Mouse (Mus musculus): Measurements from ENCODE around the gene Ptpn14.

Gene Ptpn14

DNA sequence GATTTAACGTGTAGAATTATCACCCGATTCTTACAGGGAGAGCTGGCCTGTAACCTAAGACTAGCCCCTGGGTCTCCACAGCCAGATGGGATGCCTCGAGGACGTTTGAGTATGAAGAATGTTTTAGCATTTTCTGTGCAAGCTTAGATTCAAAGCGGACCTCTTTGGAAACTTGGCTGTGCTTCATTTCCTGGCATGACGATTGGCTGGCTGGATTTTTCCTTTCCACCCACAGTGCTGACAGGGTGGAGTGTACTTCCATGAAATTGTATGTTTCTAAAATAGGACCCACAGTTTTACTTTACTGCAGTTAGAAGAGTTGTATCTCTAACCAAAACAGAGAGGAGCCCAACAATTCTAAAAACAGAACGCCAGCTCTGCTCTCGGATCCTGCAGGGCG, 89.7 kb downstream of the Ptpn14 start:
- DNase-seq: peak; percentile 28

DNA sequence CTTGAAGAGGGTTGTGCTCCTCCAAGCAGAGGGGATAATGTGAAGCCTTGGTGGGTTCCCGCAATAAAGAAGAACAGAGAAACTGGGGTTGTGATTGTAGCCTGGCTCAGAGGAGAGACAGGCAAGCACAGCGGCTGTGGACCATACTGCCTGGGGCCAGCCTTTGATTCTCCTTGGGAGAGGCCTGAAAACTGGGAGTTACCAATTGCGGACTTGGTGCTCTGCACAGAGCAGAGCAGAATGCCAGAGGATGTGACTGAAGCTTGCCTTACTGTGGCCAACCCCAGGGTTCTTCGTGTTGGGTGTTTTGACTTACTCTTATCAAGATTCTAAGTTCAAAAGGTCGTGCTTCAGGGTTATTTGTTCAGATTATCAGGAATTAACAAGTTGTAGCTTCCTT, 92.0 kb downstream of the Ptpn14 start:
- DNase-seq: no peak

DNA sequence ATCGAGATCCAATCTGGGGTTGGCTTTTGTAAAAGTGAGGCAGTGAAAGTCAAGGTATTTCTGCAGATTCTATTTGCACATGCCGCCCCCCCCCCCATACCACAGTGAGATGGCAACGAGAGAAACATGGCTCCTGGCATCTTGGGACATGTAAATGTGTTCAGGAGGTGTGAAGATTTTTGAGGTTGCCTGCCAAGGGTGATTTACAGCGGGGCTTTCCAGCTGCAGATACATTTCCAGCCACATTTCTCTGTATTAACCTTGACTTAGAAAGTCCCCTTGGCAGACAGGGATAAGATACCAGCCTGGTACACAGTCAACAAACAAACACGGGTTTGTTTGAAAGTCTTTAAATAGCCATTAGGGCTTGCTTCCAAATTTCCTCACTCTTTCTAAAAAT, 96.4 kb downstream of the Ptpn14 start:
- no peak for DNase-seq

DNA sequence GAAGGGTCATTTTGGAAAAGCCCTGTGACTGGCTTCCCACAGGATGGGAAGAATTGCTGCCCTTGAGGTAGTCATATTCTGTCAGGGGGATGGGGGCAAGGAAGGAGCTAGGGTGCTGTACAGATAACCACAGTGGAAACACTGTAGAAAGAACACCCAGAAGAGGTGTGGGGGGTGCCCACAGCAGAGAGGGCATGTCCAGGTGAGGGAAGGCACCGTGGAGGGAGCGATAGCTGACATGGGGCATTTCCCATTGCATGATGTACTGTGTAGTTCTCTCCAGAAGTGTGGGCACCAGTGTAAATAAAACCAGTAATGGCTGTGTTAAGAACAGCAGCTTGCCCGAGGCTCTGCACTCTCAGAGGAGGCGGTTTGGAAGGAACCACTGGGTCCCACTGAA, 102.3 kb downstream of the Ptpn14 start:
- no peak for DNase-seq

DNA sequence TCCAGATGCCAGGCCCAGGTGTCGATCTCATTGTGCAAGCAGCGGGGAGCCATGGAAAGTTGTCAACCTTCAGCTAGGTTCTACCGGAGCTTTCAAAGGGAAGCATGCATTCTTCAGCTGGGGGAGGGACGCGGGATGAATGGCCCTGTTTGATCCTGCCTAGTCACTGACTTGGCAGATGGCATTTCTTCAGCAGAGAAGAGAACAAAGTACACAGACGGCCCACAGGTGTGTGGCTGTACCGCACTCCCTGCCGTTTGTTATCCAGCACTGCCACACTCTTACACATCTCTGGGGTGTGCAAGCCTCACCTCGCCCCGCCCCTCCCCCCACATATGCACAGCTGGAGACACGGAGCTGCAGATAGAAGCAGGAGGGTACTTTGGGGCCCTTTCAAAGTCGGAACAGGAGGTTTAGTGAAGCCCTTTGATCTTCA, 102.7 kb downstream of the Ptpn14 start:
- peak; percentile 23 for DNase-seq

DNA sequence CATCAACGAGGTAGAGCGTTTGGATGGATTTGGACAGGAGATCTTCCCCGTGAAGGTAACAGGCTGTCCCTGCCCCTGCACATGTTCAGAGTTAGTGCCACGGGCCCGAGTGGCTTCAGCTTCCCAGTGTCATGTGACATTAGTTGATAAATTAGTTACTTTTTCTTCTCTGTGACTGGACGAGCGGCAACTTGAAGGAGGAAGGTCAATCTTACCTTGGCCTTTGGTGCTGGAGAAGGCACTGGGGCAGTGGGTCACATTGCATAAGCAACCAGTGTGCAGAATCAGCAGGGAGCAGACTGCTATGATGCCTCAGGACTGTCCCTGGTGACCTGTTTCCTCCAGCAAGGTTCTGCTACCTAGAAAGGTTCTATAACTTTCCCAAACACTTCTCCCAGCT, 105.3 kb downstream of the Ptpn14 start:
- DNase-seq: no peak

DNA sequence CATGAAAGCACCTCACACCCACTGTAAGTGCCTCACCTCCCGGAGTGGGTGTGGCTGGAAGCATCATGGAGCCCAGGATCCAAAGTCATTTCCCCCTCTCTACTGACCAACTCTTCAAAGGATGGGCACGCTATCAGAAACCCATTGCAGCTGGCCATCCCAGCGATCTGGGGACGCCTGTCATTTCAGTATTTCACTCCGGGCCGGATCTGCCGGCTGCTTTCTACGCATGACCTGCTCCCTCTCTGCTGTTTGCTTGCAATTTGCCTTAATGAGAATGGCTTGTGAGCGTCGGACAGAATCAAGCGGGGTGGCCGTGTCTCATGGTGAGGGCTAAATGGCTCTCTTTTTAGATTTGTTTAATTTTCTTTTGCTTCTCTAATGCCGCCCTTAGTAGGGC, 106.1 kb downstream of the Ptpn14 start:
- no peak for DNase-seq

DNA sequence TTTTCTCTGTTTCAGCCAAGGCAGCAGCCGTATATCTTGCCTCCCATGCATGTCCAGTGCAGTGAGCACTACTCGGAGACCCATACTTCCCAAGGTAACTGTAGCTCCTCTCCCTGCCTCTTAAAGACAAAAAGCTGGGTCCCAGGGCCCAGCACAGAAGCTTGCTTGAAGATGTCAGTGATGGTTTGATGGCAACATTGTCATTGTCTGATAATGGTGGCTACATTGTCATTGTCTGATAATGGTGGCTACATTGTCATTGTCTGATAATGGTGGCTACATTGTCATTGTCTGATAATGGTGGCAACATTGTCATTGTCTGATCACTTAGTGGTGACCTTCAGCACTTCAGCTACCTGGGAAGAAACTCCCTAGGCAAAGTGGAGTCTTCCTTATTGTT, 118.3 kb downstream of the Ptpn14 start:
- no peak for DNase-seq

DNA sequence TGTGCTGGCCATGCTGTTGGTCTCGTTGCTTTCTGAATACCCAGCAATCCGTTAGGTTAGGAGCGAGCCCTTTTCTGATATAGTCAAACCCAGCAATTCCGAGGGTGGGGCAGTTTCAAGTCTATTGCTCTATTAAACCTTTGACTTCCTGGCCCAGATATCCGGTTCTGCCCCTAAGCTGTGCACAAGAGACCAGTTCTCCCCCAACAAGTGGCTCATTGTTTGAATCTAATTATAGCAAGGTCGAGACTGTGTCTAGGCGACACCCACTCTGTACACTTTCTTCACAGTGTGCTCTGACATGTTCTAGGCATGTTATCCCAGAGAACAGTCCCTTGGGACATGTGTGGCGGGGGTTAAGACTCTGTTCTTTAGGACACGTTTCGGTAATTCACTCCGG, 121.5 kb downstream of the Ptpn14 start:
- no peak for DNase-seq

DNA sequence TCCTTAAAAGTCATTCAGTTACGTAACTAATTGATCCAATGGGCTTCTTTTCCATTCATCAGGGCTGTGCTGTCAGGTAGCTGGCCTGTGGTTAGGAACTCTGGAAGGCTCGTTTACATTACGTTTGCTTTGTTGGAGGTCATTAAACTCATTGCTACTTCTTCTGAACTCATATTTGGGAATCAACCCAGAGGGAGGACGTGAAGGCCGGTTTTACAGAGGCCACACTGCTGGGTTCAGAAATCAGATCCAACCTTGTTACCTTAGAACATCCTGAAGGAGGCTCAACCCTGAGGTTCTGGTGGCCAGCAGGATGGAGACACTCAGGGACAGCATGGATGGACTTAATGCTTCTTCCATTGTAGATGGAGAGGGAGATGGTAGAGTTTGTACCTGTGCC, 124.0 kb downstream of the Ptpn14 start:
- DNase-seq: no peak

DNA sequence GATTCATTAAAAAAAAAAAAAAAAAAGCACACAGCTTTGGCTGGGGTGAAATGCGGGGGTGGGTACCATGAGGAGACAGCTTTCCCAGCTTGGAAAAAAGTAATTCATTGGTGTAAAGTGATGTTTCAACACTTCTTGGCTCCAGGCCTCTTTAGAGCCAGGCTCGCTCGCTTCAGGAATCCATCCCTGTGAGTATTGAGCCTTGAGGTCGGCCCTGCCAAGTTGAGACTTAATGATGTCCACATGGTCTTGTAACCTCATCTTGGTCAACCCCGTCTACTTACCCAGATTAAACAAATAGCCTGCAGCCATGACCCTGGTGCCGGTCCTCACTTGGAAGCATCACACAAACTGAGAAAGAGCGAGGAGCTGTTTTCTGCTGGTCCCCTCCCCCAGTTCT, 124.4 kb downstream of the Ptpn14 start:
- DNase-seq: no peak

DNA sequence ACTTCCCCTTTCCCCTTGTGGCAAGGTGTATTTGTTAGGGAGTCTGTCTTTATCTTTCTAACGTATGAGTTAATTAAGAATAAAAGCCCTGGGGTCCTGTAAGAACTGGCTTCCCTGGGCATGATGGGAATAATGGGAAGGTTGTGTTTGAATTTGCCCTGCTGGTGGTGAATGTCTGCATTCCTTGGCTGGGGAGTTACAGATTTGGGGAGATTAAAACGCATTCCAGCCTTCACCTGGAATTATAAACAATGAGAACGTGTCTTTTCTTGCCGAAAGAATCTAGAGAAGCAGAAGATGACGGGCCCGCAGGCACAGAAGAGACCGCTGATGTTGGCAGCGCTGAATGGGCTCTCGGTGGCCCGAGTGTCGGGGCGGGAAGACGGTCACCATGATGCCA, 126.6 kb downstream of the Ptpn14 start:
- DNase-seq: no peak

DNA sequence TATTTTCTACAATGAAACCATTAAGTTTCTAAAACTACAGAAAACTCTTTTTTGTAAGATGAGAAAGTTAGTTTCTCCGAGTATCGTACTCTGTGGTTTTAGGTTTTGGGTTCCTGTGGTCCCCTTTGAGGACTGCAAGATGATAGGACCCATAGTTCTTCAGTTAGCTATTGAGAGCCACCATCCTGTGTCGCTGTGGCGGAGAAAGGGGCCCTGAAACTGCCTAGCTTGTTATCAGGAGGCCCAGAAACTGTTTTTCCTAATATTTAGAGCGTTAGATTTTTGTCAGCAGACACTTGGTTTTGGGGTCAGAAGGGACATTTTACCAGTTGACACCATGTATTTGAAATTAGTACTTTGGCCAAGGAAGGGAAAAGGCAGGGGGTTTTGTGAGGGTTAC, 127.7 kb downstream of the Ptpn14 start:
- DNase-seq: no peak

DNA sequence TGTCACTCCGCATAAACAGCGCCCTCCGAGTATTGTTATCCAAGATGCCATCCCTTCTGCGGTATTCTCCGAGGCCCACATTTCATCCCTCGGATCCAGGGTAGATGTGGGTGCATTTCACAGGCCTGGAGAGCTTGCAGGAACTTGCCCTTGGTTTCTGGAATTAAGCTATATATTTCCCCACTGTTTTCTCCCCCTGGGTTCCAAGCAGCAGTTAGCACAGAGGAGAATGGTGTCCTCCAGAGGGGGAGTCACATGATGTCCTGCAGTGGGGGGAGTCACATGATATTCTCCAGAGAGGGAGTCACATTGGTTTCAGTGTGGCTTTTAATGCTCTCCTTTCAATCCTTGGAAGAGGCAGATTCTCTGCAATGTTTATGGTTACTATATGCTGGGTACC, 130.3 kb downstream of the Ptpn14 start:
- DNase-seq: no peak

DNA sequence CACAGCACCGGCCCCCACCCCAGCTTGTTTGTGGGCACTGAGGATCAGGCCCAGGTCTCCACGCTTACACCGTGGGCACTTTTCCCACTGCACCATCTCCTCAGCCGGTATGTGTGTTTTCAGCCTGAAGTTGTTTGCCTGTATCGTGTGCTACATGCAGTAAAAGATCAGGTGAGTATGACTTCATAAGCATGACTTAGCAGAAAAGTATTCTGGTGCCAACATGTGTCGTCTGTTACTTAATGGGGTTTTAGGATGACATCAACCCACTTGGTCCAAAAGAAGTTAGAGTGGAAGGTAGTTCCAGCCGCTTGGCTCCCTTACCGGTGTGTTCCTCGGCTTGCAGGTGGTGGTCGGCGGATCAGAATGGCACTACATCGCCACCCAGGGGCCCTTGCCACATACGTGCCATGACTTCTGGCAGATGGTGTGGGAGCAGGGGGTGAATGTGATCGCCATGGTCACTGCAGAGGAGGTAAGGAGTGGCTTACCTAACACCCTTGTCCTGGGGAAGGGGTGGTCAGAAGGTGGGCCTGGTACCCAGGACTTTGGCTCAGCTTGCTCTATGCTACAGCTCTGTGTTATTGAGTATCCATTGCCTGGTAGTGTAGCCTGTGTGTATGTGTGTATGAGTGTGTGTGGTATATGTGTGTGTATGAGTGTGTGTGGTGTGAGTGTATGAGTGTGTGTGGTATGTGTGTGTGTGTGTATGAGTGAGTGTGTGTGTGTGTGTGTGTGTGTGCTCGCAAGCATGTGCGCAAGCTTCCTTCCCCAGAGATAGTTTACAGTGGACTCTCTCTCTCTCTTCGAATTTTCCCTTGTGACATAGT, 132.3 kb downstream of the Ptpn14 start:
- DNase-seq: no peak

DNA sequence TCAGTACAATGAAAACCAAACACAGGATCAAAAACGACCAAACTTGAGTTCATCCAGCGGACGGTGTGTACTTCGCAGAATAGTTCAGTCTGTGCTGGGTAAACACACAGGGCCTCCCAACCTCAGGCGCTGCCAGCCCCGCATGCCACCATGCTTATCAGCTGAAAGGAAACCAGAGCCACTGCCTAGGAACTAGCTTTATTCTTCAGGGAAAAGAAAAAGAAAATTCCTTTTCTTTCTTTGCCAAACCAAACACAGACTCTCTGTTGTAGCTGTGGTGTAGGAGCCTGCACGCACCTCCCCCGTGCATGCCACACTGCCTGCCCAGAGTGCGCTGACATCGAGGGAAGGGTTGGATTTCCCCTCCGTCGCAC, 132.9 kb downstream of the Ptpn14 start:
- no peak for DNase-seq

DNA sequence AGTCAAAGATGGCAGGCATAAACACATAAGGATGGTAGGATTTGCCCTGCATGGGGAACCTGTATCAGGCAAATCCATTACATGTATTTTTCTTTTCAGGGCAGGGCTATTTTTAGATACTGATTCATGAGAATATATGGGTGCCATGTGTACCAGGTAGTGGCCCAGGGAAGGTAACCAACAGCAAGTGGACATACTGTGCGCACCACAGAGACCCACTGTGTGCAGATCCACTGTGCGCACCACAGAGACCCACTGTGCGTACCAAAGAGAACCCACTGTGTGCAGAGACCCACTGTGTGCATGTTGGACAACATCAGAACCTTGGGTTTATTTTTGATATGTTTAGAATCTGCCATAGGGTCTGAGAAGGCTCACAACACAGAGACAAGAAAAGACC, 135.7 kb downstream of the Ptpn14 start:
- no peak for DNase-seq

DNA sequence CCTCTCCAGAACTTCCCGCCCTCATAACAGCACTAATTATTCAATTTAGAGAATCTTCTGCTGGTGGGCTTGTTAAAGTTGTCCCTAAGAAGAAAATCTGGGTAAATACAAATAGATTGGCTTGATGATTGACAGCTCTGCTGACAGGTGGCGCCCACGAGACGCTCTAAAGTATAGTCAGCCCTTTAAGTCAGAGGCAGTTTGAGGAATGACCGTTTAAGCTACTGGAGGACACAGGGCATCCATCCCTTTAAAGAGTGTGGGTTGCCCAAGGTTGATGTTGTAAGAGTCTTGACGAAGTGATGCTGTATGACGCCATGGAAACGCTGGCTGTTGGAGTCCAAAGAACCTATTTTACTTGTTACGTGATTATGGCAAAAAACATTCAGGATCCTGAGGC, 136.2 kb downstream of the Ptpn14 start:
- DNase-seq: no peak

DNA sequence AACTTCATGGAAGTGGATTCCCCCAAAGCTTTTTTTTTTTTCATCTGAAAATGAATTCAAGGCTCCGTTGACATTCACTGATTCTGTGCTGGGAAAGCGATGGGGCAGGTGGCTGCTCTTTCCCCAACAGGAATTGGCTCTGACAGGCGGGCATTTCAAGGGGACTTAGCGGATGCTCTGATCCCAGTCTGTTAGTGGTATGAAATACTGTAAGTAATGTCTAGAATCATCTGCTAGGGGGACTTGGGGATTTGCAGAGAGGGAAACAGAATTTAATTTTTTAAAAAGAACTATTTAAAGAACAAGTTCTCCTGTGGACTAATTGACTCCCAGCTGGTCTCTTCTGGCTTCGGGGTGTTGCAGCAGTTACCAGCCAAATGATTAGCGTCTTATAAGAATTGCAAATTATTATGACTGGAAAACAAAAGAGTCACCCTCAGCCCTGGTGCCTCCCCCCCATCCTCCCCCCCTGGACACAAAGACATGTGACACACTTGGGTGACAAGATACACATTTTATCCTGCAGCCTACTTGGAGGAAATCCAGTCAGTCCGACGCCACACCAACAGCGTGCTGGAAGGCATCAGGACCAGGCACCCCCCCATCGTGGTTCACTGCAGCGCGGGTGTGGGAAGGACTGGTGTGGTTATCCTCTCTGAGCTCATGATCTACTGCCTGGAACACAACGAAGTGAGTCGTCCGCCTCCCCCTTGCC, 136.9 kb downstream of the Ptpn14 start:
- DNase-seq: no peak

DNA sequence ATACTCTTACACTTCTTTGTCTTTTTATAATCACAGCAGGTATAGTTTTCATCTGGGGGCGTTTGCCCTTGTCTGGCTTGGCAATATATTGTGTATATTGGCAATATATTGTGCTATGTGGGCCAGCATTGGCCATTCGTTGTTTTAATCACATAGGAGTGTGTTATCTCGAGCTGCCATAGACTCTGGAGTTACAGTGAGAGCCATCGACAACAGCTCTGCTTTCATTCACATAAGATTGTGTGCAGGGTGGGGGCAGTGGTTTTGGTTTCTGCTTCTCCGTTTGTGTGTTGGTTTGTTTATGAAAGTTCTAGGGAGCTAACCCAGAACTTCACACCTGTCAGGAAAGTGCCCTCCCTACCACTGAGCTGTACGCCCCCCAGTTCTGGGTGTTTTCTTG, 138.6 kb downstream of the Ptpn14 start:
- no peak for DNase-seq

DNA sequence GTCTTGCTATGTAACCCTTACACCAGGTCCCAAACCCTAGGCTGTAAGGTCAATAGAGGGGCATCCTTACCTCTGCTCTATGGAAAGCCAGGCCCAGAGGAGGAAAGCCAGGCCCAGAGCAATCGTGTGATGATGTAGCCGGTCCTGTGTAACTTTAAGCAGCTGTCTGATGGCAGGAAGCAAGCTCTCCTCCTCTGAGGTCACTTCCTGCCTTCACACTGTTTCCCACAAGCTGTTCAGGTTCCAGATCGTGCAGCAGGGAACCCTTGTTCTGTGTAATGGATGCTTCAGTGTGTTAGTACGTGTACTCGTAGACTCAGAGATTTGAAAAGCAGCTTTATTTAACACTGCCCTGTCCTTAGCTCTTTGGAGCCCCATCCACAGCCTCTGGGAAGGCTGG, 139.0 kb downstream of the Ptpn14 start:
- peak; percentile 25 for DNase-seq

DNA sequence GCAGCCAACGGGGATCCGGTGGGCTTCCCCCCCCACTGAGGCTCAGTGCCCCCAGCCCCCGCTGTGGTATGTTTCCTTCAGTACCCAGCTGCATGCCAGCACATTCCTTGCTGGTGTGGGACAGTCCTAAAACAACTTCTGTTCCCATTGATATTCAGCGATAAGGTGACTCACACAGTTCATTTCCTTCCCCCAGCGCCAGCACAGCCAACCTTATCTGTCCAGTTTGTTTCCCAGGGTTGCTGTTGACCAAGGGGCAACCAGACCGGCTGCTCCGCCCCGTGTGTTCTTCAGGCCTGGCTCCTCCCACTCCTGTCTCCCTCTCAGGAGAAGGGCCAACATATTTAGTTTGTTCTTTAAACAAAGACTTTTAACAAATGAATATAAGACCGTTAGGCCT, 139.4 kb downstream of the Ptpn14 start:
- peak; percentile 55 for DNase-seq

DNA sequence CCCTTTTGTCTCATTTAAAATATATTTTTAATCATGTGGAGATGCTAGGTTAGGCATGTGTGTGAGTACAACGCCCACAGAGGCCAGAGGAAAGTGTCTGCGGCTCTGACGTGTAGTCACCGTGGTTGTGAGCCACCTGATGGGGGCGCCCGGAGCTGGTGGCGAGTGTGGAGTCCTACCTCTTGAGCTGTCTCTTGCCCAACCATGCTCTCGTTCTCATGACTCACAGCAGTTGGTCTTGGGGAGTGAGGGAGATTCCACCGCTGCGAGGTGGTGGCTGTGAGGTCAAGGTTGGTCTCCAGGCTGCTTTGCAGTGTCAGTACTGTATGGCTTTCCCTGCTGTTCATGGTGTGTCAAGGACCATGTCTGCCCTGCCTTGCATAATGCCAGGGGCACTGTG, 140.0 kb downstream of the Ptpn14 start:
- no peak for DNase-seq

DNA sequence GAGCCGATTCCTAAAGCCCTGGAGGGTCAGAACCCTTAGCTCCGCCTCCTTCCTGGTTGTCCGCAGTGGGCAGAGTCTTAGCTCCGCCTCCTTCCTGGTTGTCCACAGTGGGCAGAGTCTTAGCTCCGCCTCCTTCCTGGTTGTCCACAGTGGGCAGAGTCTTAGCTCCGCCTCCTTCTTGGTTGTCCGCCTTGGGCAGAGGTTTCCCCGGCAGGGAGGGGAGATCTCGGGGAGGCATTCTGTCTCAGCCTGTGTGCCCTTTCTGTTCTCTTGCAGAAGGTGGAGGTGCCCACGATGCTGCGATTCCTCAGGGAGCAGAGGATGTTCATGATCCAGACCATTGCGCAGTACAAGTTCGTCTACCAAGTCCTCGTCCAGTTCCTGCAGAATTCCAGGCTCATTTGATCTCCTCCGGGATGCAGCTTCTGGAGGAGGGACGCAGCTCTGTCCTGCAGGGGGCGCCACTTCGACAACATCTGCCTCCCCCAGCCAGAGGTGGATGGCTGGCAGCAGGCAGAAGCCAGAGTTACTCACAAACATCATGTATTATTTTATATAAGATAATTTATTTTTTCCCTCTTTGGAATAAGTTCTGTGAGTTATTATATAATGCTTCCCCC, 141.7 kb downstream of the Ptpn14 start:
- DNase-seq: no peak
